Mouse (Mus musculus) MN1 (cell line): ENCODE measurements at regions not wholly inside any gene's neighbourhood (a gene's known extent, or its start where the extent isn't known, plus 50 kb on each side); places are given as distances from the start of the nearest gene placed in this dataset.
"Not testable (repeated sequence)": the region's sequence is repeated elsewhere in the genome, so short reads cannot be mapped to it uniquely, and the experiment has no call there.

Experiments
- DNase-seq: peaks from one replicate; pipeline ENCODE4 v3.0.0-alpha.2; 2016; ENCODE audit warnings: low spot score

DNA sequence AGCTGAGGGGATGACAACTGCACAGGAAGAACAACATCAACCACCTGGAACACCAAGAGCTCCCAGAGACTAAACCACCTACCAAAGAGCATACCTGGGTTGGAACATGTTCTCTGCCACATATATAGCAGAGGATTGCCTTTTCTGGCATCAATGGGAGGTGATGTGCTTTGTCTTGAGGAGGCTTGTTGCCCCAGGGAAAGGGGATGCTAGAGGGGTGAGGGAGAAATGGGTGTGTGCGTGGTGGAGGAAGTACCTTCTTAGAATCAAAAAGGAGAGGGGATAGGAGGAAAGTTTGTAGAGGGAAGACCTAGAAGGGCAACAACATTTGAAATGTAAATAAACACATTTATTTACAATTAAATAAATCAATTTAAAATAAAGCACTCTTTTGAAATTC is 358.5 kb upstream of the Pfkp start:
- DNase-seq, result no peak

DNA sequence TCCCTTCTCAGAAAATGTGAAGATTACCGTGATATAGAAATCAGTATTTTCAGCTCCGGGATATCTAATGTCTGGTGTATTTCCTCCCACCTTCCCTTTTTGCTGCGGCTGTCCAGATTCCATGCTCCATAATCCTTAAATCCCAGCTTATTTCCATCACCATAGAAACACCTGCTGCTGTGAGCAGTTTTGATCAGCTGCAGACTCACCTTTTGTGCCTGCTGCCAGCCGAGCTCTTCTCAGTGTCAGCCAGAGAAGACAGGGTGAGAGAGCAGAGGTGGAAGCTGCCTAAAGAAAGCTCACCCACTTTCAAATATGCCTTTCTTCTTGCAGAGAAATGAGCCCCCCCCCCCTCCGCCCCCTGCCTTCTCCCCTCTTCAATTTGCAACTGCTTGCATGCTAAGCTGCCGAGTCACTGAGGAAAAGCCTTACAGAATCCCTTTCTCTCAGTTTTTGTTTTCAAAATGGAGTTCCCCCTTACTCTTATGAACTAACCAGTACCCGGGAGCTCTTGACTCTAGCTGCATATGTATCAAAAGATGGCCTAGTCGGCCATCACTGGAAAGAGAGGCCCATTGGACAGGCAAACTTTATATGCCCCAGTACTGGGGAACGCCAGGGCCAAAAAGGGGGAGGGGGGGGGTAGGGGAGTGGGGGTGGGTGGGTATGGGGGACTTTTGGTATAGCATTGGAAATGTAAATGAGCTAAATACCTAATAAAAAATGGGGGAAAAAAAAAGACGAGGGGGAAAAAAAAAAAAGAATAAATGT is 350.1 kb upstream of the Pfkp start:
- not testable (repeated sequence) for DNase-seq

DNA sequence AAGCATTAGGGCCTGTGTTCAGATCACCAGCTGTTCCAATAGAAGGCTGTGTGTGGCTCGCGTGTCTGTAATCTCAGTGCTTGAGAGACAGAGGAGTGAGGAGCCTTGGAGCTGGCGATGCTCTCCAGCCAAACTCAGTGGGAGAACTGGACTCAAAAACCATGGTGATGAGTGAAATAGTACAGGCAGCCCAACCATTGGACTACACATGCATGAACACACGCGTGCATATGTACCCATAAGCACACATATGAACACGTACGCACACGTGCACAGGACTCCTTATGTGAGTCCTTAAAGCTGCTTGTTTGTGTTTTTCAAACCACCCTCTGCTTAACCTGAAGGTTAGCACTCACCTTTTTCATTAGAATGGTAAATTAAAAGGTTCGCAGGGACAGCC is 349.5 kb upstream of the Pfkp start:
- DNase-seq, result no peak

DNA sequence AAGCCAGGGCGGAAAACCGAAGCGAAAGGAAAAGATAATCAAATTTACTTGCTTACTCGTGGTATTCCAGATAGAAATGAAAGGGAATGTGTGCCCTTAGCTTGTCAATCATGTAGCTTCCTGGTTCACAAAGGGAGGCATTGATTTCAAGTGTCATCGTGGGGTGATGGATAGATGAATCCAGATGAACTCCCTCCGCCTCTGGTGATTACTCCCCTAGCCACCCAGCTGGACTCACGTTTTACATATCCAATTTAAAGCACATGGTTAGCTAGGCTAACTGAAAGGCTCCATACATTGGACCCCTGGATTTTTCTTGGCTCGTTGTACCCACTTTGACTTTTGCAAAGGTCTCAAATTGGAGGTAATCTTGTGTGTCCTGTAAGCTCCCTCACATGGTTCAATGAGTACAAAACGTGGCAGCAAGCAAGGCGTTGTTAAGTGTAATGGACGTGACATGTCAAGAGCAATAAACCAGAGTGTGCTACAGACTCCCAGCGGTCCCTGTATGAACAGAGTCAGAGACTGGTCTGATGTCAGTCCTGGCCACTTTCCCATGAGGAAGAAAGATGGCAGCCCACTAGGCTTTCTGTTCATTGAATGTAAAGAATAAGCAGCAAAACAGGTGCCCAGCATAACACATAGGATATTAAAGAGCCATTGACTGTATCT is 343.9 kb upstream of the Pfkp start:
- no peak for DNase-seq

DNA sequence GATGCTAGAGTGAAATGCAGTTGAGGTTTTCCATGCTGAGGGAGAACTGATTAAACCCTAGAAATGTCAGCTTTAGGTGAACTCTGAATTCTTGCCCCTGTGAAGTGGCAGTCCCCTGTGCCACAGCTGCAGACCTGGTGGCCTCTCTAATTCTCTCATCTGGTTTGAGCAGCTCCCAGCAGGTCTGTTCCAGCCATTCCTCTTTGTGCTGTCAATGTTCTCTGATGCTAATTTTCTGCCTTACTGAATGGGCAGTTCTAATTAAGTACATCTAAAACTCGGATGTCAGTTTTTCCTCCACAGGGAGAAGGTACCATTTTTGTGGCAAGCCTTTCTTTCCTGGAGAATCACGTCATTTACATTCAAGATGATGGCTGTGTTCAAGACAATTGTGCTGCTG is 343.1 kb upstream of the Pfkp start:
- no peak for DNase-seq

DNA sequence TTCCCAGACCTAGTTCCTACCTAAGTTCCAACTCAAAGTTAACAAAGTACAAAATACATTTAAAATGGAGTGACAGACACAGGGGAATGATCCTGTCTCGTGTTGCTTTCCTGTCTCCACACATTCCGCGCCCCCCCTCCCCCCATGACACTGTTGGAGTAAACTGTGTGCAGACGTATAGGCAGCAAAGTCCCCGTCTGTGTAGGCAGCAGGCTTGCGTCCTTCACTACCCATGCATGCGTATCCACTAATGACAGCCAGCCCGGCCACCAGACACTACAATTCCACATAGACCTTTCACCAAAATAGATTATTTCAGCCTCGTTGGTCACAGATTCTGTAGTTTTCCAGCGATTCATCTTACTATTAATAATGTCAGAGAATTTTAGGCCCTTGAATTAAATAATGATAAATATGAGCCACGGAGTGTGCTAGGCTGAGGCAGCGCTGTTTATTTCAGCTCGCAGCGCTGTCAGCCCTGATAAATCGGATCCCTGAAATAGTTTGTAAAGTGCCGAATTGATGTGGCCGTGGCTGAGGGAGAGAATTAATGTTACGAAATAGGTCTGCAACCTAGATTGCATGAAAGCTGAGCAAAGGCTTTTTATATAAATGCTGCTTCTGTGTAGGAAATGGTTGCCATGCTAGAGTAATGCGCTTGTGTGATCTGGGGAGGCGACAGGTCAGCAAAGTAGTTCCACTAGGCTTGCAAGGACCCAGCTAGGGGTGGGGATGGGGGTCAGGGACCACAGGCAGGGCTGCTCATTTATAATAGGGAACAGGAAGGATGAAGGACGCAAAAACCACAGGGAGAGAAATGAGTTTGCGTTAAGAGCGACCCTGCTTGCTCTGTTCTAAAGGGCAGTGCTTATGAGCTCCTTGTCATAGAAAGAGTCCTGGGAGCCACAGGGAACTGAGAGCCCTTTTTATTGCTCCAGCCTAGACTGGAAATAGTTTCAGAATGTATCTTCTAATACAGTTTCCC is 336.7 kb upstream of the Pfkp start:
- DNase-seq, result no peak

DNA sequence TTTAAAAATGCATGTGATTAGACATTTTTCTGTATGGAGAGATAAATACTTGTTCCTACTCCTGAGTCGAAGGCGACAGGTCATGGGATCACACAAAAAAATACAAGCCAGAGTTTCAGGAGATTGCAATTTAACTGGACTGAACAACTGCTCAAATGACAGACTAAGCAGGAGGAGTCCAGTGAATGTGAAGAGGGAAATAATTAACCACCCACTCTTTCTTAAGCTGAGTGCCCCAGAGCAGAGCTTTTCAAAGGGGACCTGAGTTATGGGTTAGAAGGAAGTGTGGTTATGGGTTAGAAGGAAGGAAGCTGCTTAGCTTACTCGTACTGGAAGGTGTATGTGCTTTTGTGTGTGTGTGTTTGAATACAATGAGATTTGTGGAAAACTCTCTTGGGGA is 307.1 kb upstream of the Pfkp start:
- DNase-seq, result no peak

DNA sequence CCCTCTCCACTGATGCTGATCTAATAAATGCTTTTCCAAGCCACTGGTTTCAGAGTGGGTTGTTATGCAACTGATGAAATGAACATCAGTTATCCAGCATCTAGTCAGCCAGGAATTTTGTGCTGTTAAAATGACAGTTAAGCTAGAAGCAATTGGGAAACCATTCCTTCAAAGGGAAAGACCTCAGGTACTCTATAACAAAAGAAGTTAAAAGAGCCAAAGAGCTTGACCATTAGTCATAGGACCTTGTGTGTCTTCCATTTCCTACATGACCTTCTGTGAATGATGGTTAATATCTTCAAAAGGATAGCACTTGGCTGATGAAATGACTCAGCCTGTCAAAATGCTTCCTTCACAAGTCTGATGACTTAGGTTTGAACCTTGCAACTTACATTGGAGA is 275.6 kb upstream of the Pfkp start:
- no peak for DNase-seq

DNA sequence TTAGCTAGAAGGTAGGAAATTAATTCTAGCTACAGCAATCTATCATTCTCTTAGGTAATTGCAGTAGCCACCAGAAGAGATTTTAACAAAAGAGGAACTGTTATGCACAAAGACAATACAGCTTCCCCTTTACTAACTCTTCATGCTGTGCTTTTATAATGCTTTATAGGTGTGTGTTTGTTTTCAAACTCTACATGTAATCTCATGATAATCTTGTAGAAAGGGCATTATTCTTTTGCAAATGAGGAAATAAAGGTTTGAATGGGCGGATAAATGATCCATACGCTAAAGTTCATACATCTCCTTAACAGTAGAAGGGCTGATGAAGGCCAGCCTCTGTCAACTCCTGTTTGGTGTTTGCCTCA is 273.8 kb upstream of the Pfkp start:
- DNase-seq, result no peak

DNA sequence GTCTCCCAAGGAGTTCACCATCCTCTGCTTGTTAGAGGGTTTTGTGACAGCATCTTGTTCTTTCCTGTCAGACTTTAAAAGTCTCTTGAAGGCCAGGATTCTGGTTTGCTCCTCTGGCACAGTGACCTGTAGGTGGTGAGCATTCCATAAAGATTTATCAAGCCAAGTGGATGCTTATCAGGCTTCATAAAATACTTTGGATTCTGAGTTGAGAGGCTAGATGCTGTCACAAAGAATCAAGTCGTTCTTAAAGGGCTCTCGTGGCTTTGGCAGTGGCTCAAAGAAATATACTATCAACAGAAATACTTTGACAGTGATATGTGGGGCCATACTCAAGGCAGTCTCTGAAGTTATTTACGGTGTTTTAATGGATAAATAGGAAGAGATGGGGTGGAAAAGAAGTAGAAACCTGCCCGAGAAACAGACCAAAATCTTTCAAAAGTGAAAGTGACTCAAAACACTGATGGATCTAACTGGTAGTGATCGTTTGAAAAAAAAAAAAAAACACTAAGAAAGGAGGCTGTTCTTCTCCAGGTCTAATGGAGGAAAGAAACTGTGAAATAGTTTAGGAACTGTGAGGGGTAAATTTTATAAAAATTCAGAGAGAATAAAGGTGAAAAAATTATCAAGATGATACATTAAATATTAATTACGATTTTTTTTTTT is 273.2 kb upstream of the Pfkp start:
- DNase-seq, result no peak

DNA sequence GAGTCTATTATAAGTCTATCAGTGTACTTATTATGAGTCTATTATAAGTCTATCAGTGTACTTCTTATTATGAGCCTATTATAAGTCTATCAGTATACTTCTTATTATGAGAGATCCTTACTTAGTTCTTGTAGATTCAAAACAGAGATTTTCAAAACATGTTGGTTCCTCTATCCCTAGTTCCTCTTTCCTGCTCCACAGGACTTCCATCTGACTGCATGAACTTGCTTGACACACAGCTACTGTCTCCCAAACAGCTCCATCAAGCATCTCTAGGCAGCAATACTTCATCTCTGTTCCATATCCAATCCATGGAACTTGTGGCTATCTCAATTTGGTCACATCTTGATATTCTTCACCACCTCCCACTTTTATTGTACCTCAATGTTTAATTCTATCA is 257.4 kb upstream of the Pfkp start:
- DNase-seq, result no peak

DNA sequence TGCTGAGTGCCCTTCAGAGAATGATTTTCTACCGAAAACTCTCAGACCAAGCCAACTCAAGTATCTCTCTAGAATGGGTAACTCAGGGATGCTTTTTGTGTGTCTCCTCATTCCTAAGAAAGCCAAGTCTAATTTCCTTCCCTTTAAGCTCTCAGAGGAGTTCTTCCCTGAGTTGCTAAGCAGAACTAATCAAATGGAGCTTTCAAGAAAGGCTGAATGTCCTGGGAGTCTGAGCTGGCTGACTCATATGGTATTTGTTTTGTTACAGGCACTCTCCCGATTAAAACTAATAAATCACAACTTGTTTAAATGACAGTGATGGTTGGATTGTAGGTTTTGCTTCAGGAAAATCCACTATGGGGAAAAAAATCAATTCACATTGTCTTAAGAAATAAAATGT is 253.1 kb upstream of the Pfkp start:
- DNase-seq, result no peak

DNA sequence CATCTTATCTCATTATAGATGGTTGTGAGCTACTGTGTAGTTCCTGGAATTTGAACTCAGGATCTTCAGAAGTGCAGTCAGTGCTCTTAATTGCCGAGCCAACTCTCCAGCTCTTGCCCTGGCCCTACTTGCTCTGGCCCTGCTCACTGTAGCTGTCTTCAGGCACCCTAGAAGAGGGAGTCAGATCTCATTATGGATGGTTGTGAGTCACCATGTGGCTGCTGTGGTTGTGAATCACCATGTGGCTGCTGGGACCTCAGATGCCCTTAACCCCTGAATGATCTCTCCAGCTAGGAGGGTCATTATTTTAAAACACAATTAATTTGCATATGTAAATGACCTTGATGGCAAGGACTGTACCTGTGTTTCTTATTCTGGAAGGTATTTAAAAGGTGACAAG is 249.1 kb upstream of the Pfkp start:
- DNase-seq, result no peak

DNA sequence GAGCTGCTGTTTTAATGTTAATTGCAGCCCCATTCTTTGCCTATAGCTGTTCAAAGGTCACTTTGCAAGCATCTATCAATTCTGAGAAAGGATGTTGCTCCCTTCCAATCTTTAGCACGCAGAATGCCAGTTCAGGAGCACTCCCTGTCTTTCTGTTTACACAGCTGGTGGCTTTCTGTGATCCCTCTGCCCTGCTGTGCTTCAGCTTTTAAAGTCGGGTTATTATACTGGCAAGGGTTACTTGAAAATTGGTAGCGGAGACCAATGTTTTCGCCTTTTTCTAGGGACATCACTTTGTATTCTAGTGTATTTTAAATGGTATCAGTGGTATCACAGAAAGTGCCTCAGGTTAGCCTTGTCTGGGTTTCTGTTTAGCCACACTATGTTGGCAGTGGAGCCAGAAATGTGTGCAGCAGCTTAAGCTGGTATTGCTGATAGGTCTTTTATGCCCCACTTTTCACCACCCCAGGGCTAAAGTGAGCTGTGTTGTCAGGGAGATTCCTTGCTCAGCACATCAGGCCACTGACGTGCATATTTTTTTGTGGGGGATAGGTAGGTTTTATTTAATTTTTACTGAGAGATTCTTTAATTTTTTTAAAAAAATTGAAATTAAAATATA is 243.0 kb upstream of the Pfkp start:
- no peak for DNase-seq

DNA sequence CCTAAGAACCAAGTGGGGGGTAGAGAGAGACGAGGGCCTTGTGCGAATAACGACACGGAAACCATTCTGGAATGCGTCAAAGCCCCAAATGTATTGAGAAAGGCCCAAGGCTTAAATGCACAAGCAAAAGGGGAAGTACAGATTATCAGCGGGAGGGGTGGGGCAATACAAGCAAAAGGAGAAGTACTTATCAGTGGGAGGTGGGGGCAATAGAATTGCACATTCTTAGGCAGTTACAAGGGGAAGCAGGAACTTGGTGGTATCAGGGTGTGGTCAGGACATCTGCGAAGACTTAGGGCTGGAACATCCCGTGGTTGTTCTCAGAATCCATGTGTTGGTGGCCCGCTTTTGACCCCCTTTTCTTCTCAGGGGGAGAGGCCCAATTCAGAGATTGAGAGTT is 240.9 kb upstream of the Pfkp start:
- not testable (repeated sequence) for DNase-seq

DNA sequence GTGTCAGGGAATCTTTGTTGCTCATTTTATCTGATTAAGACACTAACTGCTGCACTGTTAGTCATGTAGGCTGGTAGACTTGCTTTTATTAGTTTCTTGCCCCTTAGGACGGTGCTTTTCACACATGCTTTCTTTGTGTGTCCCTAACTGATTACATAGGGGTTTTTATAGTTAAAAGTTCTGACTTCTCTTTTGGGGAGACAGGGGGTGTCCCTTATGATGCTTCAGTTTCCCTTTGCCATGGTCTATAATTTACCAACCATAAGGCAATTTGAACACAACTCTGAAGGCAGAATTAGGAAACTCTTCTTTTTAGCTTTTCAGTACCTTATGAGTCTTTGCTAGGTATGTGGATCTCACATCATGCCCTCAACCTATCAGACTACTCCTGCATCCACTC is 239.8 kb upstream of the Pfkp start:
- DNase-seq, result no peak

DNA sequence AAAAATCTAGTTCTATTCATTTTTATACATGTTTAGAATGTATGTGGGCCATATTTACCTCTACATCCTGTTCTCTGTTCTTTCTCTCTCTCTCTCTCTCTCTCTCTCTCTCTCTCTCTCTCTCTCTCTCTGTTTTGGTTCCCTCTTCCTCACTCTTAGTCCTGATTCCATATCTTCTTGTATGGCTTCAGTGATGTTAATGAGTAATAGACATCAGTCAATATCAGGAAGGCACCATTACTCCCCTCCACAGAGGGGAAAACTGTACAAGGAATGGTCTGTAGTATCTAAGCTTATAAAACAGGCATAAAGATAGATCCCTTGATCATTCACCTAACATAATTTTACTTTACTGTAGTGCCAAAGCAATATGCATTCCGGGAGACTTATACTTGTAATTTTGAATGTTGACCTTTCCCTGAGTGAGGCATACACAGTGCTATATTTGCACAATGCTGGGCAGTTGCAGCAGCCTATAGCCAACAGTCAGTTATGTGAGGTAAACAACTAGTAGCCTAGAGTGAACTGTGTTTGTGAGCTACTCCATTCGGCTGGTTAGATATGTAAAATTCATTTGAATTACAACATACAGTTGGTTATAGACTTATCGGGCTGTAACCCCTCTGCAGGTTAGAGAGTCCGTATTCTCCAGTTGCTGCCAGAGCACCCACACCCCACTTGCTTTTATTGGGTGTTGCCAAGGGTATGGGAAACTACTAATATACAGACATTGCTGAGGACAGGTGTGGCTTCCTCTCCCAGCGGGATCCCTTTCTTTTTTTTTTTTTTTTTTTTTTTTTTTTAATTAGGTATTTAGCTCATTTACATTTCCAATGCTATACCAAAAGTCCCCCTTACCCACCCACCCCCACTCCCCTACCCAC is 228.7 kb upstream of the Pfkp start:
- no peak for DNase-seq

DNA sequence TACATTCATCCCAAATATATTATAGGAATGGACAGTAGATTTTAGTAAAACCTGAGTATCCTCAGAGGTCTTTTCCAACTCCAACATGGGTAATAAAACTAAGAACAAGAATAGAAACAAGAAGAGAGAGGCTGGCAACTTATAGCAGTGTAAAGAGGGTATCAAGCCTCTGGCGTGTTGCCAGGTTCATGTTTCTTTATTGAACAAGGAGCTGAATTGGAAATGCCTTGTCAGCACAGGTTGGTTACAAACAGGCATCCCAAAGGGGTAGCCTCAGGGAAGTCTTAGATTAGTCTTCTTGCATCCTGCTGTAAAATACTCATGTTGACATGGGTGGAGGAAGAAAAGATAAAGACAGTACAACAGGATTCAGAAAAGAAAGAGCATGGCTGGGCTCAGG is 213.6 kb upstream of the Pfkp start:
- DNase-seq, result no peak

DNA sequence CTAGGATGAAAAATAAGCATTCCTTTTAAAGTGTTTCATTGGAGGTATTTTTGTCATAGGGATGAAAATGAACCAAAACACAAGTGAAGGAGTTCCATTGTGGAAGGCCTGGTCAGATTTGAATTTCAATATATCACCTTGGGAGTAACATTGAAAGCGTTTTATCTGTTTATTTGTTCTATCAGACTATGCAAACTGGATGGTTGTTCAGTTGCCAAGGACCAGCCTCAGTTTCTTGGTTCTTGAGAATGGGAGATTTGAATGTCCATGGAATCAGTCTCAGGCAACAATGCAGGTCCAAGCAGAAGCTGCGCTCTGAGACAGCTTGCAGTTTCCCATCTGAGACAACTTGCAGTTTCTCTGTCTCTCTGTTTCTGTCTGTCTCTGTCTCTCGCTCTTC is 211.0 kb upstream of the Pfkp start:
- DNase-seq, result no peak

DNA sequence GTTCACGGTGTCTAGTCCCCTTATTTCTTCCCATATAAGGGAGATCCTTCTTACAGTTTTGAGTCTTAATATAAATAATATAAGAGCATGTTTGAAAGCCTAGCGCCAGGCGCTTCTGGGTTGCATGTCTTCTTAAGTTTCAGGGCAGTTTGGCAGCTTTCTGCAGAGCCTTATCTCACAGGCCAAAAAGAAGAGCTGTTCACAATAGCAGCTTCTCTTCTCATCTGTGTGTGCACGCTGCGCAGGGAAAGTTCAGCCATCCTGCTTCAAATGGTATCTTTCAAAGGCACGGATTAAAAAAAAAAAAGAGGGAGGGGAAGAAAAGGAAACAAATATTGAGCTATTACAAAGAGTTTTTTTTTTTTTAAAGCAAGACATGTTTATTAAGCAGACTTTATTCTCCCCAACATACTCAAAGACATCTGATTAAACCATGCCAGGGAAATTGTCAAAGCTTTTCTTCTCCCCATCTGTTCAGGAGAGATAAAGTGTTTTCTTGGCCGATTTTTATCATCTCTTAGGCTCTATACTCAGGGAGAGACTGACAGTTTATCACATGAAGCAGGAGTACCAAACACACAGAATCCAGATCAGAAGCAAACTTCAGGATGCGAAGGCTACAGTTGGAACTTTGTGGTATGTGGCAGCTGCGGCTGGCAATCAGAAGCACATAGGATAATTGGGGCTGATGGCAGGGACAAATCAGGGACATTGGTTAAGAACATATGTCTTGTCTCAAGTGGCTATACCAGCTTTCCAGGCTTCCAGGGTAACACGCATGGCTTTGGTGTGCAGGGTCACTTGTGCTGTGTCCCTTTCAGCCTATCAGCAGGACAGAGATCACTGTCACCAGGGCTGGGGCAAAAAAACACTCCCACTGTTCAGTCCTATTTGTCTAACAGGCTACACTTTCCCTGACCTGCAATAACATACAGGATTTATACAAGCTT is 206.9 kb upstream of the Pfkp start:
- DNase-seq, result no peak
